27 mouse cellular contexts compared by ENCODE assay signal in the genomic region with DNA sequence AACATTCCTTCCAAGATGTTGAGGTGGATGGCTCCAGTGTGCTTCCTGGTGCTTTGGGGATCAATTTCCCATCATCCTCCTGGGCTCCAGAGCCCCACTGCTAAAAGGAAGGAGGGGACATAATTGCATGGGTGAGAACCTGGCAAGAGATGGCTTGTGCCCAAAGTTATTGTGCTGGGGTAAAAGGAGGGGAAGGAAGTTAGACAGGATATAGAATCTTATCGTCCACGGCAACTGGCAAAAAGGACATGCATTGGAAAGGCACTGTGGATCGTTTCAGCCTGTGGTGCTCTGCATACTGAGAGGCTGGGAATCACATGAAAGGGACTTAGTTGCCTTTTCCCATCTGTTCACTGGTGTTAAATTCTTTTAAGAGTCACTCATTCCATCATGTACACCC.
DNase-seq lines count a peak whose midpoint lies in the region; ATAC-seq and TF ChIP-seq lines count a peak whose summit lies in the region.
"Had no signal": no experiment of that assay in that cellular context is flagged by ENCODE, and none has a peak within 500 bp of the region (broad histone marks: within the 10 kb centered on the region; RNA-seq: fewer than 3 reads in every experiment).

No protein-coding gene starts in this region.

- 61% methylated on average over 3 of the region's 3 CpGs for WGBS in heart, embryonic 16.5 days
- WGBS in lung, postnatal 0 days: 48% methylated on average over 3 of the region's 3 CpGs

- 0 out of 2 replicates have a peak, but pooled peaks have one; percentile 31 for TF ChIP-seq EP300 in lung, postnatal 0 days (IDR thresholded peaks at IDR 0.05)

- no peaks in the 10 kb centered on the region for H3K9me3 ChIP-seq in heart, embryonic 16.5 days (replicated peaks; ENCODE audit: control insufficient read depth, low read length)
- no peaks in the 10 kb centered on the region for H3K9me3 ChIP-seq in lung, postnatal 0 days (ENCODE audit: low read length)
- H3K9me3 ChIP-seq: embryonic facial prominence, embryonic 10.5 days; embryonic facial prominence, embryonic 13.5 days; forebrain, embryonic 10.5 days; forebrain, embryonic 13.5 days had no signal

- H3K27me3 ChIP-seq in heart, embryonic 16.5 days (ENCODE audit: control insufficient read depth, insufficient read depth, low read length): no peaks in the 10 kb centered on the region
- H3K27me3 ChIP-seq in lung, postnatal 0 days (replicated peaks; ENCODE audit: insufficient read depth, low read length): no peaks in the 10 kb centered on the region
- H3K27me3 ChIP-seq: embryonic facial prominence, embryonic 13.5 days; forebrain, embryonic 13.5 days had no signal

- no peak overlapping the region for H3K4me3 ChIP-seq in heart, embryonic 16.5 days (ENCODE audit: low read length)
- no peak overlapping the region for H3K4me3 ChIP-seq in lung, postnatal 0 days (ENCODE audit: low read depth, low read length)
- H3K4me3 ChIP-seq: embryonic facial prominence, embryonic 10.5 days; embryonic facial prominence, embryonic 13.5 days; forebrain, embryonic 10.5 days; forebrain, embryonic 13.5 days; gastrocnemius, adult 2 months; heart, adult 2 months had no signal

- no peak for DNase-seq in heart, adult 18-20 months
- DNase-seq in lung, postnatal 0 days (ENCODE audit: low spot score): no peak
- DNase-seq in lung, postnatal 10 days: no peak
- DNase-seq in gastrocnemius, postnatal 36 days: no peak
- DNase-seq: adrenal gland, adult 2 months; adrenal gland, postnatal 14 days; cerebellum, adult 11 months; cerebellum, adult 2 months; cerebellum, adult 9-11 months; cerebellum, postnatal 25 days; embryo, embryonic 11 days; gastrocnemius, adult 2 months; gastrocnemius, postnatal 14 days had no signal

- no peaks in the 10 kb centered on the region for H3K36me3 ChIP-seq in heart, embryonic 16.5 days (ENCODE audit: control insufficient read depth, insufficient read depth)
- H3K36me3 ChIP-seq in lung, postnatal 0 days (ENCODE audit: insufficient read depth, low read length): no peaks in the 10 kb centered on the region
- H3K36me3 ChIP-seq: embryonic facial prominence, embryonic 10.5 days; embryonic facial prominence, embryonic 13.5 days; forebrain, embryonic 10.5 days had no signal

- intact Hi-C loops in gastrocnemius, postnatal 36 days (cut with DNase I): no loop called here

- no peak for TF ChIP-seq CTCF in lung, postnatal 0 days (IDR thresholded peaks at IDR 0.05)

- peak overlapping the region; percentile 14; the same call in 1 of the 2 replicates for H3K27ac ChIP-seq in heart, embryonic 16.5 days (ENCODE audit: low read length)
- H3K27ac ChIP-seq in lung, postnatal 0 days (ENCODE audit: low read length): no peak overlapping the region
- H3K27ac ChIP-seq: embryonic facial prominence, embryonic 10.5 days; embryonic facial prominence, embryonic 13.5 days; forebrain, embryonic 10.5 days; forebrain, embryonic 13.5 days; gastrocnemius, adult 2 months; heart, adult 2 months; hindbrain, embryonic 14.5 days; hindbrain, postnatal 0 days had no signal

- peaks cover 3% of the 10 kb centered on the region for H3K4me1 ChIP-seq in heart, embryonic 16.5 days (ENCODE audit: control insufficient read depth, insufficient read depth, low read length)
- H3K4me1 ChIP-seq in lung, postnatal 0 days (ENCODE audit: insufficient read depth, low read depth, low read length): no peaks in the 10 kb centered on the region

- H3K4me2 ChIP-seq in heart, embryonic 16.5 days (ENCODE audit: low read depth, low read length): no peak overlapping the region
- H3K4me2 ChIP-seq in lung, postnatal 0 days (replicated peaks; ENCODE audit: low read depth, low read length): no peak overlapping the region
- H3K4me2 ChIP-seq: embryonic facial prominence, embryonic 13.5 days; forebrain, embryonic 13.5 days; heart, embryonic 11.5 days; hindbrain, embryonic 14.5 days had no signal

- H3K9ac ChIP-seq in heart, embryonic 16.5 days (ENCODE audit: low read length): no peak overlapping the region
- no peak overlapping the region for H3K9ac ChIP-seq in lung, postnatal 0 days (replicated peaks; ENCODE audit: low read depth)
- H3K9ac ChIP-seq: embryonic facial prominence, embryonic 13.5 days; forebrain, embryonic 13.5 days; hindbrain, embryonic 14.5 days had no signal

- no peak for ATAC-seq in heart, embryonic 16.5 days (replicated peaks; ENCODE audit: extremely low read depth, insufficient read depth, low FRiP score)
- no peak; the same call in 1 of the 2 replicates for ATAC-seq in lung, postnatal 0 days
- ATAC-seq in hematopoietic stem cell, adult 5-6 weeks (replicated peaks in 1 of 2; ENCODE audit: insufficient read depth in 1 of 2, low FRiP score in 2 of 2, low TSS enrichment in 1 of 2, low read depth in 1 of 2, poor library complexity in 2 of 2, severe bottlenecking in 2 of 2): peak; percentile 40 to 56
- ATAC-seq: CD4-positive, CD25-positive, alpha-beta regulatory T cell, adult 4 months; forebrain, embryonic 13.5 days; forebrain, embryonic 16.5 days; hindbrain, postnatal 0 days; inflammation-experienced regulatory T-cells, adult 6 months; intestine, embryonic 16.5 days had no signal

Comparison
In these comparisons a context has a peak if more than half of its experiments do, and no peak if none do; other contexts are left out.
1. ATAC-seq: peak in hematopoietic stem cell, adult 5-6 weeks (2 of 2); none in heart, embryonic 16.5 days (single experiment) and lung, postnatal 0 days (single experiment).